Mouse (Mus musculus) left cerebral cortex, adult 8-10 months (tissue): ENCODE data around the gene Scn11a. TPM values are rescaled to one million over a fixed set of nuclear protein-coding genes. Genes with fewer than 3 reads are reported as not detected.

Experiments used
- DNase-seq, 2 experiments: peaks; one replicate each; pipeline ENCODE4 v3.0.0; 2022; ENCODE audit warnings: low spot score in 2 of 2
- total RNA-seq, 4 experiments: library from RNA; stranded (reverse); gene quantifications; 2 replicates each; pipeline ENCODE4 v1.2.4; 2022

Scn11a gene
- total RNA-seq, 4 experiments from 2014 or later = 0.15 to 0.27 (median 0.16) TPM

DNA sequence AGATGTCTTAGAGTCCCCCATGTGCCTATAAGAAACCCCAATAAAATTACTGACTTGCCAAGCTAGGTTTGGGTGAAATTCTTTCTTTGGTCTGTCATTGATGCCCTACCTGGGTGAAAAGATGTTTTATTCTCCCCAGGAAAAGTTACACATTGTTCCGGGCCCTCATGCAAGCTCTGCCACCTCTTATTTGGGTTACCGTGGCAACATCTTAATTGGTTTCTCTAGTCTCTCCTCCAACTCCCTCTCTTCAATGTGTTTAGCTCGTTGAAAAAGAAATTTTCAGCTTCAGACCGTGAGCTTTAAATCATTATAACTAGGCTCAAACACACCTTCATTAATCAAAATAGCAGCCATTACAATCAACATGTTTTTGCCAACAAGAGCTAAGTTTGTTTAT is 28.5 kb downstream of the Scn11a start:
- DNase-seq = no peak

DNA sequence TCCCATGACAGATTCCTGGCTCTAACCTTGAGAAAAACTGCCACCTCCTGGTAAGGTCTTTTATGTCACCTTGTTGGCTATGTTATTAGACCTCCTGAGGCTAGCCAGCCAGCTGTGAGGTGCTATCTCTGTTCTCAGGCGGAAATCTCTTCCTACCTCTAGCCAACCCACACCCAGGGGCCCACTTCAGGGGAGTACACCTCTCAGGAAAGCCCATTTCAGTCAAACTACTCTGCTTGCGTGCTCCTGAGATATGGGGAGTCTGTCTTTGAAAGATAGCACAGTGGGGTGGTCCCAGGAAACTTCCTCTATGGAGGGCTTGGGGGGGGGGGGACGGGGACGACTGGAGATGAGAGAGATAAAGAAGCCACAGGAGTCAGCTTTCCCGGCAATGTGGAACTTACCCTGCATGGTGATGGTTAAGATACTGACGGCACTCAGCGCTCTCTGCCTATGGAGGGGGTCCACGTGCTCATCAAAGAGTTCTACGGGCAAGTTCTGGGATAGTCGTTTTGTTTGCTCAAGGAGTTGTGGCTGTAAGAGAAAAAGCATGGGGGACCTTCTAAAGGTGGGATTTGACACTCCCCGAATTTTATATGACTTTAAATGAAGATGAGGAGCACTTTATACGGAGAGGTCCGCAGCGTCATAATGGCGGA is 29.9 kb downstream of the Scn11a start:
- no peak for DNase-seq

DNA sequence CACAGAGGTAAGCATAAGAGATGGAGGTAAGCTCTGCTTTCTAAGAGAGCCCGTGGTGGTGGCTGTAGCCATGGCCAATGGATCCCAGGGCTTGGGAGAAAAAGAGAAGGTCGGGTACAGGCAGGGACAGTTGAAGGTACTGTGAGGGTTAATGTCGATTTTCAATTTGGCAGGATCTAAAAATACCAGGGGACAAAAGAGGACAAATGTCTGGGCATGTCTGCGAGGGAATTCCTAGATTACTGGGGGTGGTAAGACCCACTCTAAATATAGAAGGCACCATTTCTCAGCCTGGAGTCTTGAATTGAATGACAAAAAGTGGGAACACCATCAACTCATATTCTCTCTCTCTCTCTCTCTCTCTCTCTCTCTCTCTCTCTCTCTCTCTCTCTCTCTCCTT is 30.8 kb downstream of the Scn11a start:
- no peak for DNase-seq

DNA sequence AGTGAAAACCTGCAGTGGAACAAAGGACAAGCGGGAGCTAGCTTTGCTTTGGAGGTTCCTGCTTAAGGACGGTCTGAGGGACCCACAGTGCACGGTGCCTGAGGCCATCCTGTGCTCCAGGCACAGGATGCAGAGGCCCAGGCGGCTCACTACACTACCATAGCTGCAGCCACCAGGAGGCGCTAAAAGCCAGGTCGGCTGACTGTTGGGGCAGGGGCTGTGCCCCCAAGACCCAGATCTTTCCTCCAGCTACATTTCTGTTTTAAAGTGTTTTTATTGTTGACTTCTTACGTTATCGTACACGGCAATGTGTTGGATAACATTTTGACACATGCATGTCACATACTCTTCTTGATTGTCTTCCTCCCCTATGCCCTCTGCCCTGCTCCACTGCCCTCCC is 32.8 kb downstream of the Scn11a start:
- DNase-seq = no peak

DNA sequence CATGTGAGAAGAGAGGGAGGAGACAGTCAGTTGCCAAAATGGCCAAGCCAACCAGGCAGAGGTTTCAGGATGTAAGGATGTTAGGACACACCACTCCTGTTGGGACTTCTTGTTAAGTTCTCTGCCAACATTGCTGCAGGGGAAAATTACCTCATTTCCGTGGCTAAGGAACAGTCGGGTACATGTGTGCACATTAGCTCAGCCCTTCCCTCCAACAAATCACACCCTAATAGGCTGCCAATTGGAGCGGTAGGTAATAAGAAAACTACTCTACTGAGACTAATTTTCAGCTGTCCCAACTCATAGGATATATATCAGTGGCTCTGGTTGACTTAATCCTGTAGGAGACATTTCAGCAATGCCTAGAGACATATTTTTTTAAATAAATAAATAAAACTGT is 44.4 kb downstream of the Scn11a start:
- DNase-seq = no peak

DNA sequence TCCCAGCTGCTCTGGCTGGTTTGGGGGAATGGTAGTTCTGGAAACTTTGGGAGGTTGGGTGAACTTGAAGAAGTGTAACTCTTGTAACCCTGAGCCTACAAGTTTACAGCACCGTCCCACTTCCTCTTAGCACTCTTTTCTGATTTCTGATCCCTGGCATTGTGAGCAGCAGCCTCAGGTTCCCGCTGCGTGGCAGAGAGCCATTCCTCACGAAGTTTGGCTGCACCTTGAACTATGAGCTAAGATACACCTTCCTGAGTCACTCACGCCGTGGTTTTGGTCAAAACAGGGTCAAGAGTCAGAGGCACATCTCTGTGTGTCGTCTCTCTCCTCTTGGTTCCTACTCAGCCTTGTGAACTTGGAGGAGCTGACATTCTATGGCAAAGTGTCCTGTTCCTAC is 48.6 kb downstream of the Scn11a start:
- no peak for DNase-seq

DNA sequence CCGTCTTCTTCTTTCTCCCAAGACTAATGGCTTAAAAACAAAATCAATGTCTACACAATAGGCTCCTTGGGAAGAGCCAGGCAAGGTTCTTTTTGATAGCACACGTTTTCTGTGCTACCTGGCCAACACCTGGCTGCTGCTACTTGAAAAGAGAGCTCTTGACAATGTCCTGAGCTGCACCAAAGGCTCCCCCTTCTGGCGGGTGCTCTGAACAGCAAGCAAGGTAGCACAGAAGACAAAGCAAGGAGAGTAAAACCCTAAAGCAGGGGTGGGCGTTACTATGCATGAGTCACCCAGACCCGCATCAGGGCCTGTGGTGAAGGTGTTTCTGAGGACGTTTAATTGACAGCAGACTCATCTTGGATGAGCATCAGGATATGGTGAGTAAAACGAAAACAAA is 56.7 kb downstream of the Scn11a start:
- no peak for DNase-seq

DNA sequence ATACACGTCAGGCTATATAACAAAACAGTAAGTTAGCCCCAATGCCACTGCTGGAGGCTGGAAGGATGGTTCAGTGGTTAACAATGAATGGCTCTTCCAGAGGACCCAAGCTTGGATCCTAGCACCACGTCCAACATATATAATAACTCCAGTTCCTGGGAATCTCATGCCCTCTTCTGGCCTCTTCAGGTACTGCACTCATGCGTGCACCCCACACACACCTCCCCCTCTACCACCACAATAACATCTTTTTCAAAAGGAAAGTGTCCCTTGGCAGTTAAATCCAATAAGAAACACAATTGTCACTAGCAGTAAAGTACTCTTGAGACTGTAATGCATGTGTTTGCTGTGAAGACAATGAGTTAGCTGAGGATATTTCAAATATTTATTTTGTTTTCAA is 65.0 kb downstream of the Scn11a start:
- DNase-seq = no peak

DNA sequence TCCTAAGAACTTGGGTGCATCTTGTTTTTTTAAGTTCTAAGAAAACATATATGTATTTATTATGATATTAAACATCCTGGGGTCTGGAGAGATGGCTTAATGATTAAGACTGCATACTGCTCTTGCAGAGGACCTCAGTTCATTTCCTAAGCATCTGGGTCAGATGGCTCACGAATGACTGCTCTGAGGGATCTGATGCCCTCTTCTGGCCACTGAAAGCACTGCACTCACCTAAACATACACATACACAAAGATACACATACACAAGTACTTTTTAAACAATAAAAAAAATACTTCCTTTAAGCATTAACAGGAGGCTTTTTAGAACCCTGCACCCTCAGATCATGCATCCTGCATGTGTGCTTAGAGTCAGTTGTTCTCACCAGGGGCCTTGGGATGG is 65.8 kb downstream of the Scn11a start:
- no peak for DNase-seq

DNA sequence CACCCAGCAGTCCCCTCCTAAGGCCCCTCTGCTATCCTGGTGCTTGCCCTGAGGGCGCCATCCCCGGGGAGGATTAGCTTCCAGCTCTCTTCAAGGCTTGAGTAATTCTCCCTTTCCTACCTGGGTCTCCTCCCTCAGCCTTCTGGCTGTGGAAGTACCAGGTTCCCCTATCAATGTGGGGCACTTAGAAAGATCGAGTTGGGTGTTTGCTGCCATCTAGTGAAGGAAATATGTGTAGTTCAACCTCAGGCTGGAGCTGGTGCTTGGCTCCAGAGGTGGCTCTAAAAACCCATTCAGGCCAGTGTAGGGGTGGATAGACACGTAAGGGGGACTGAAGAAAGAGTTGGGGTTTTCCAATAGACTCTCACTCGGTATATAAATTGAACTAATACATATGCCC is 73.7 kb downstream of the Scn11a start:
- DNase-seq = no peak

DNA sequence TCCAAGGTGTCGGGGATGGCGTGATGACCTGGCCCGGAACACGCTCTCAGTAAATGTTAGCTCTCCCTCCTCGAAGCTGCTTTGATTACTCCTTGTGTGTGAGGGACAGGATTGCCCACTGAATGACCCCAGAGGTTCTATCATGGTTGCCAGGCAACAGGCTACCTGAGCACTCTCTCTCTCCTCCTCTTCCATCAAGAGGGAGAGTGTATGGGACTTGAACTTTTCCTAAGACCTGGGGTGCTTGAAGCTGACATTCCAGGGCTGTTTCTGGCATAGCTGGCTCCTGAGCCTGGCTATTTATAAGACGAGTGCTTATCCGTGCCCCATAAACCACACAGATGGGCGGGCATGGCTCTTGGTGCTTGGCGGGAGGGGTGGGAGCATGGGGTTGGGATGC is 76.1 kb downstream of the Scn11a start:
- DNase-seq = no peak

DNA sequence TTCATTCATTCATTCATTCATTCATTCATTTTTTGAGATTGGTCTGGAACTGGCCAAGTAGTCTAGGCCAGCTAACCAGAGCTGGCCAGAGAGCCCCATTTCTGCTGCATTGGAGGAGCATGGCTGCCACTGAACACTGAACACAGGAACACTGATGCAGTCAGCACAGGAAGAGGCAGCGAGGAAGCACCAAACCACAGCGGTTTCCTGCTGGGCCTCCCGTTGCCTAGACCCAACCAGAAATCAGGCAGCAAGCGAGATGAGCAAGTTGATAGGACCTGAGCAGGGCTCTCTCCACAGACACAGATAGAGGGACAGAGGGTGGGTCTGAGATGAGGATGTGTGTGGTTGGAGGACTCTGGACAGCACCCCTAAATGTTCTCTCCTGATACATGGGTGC is 81.4 kb downstream of the Scn11a start:
- no peak for DNase-seq

DNA sequence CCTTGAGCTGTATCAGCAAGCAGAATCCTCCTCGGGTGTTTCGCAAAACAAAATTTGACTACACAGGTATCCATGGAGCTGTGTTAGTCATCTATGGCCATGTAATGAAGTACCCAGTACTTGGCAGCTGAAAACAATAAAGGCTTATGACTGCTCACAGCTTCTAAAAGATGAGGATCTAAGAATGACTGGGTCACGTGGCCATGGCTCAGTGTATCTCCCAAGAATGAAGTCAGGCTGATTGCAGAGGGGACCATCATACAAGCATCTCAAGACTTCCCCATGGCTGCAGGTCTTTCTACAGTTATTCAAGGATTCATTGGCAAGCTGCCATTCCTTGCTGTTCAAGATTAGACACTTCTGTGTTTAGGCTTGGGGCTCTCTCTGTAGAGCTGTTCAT is 81.9 kb downstream of the Scn11a start:
- no peak for DNase-seq

DNA sequence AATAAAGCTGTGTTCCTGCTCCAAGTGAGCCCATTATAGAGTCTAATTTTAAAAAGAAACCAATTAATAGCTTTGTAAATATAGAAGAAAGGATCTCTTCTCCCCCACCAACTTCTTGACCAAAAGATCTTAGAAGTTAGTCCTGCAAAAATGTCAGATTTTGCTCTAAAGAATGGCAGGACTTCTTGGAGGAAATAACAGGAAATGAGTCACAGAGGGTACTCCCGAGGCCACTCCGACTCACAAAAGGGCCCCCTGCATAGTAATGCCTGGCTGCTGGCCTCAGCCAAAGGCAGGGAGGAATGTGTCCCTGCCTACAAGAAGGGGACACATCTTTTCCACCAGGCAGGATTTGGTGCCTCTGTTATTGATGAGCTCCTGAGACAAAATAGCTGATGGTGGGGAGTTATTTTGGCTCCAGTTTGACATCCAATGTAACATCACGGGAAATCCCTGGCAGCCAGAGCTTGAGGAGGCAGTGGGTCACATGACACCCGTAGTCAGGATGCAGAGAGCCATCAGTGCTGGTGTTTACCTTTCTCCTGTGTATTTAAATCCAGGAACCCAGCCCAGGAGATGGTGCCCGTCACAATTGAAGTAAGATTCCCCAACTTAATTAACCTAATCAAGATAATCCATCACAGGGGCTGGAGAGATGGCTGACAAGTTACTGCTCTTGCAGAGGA is 84.0 kb downstream of the Scn11a start:
- no peak for DNase-seq

DNA sequence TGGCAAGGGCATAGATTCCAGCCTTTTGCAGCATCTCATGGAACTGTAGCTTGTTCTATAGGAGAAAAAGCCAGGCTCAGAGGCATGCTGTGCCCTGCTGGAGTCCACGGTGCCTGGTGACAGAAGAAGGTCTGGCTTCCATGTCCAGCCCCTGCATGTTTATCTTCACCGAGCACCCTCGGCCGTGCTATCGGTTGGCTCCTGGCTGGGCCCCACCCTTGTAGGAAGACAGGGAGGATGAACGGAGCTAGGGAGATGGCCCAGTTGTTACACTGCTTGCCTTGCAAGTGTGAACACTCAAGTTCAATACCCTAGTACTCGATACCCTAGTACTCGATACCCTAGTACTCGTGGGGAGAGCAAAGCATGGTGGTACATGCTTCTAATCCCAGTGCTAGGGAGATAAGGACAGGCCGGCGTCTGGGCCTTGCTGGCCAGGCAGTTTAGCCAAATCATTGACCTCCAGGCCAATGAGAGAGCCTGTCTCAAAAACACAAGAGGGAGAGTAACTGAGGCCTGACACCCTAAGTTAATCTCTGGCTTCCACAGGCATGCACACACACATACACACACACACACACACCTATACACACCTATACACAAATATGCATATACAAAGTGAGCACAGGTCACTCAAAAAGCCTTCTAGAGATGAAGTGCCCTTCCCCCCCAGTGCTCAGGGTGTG is 96.7 kb downstream of the Scn11a start:
- no peak for DNase-seq

DNA sequence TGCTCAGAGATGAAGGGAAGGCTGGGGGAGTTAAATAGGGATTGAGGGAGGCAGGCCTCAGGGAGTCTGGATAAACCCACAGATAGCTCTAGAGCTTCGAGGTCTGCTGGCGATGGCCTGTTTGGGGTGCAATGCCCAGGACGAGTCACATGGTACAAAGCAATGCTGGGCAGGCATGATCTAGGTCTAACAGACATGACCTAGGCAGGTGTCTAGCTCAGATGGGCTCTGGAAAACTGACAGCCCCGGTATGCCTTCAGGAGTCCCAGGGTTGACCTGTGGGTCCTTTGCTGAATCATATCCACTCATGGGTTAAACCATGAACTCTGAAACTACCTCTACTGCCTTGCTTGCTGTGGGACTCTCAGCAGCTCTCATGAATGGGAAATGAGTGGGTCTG is 98.3 kb downstream of the Scn11a start:
- DNase-seq = no peak

DNA sequence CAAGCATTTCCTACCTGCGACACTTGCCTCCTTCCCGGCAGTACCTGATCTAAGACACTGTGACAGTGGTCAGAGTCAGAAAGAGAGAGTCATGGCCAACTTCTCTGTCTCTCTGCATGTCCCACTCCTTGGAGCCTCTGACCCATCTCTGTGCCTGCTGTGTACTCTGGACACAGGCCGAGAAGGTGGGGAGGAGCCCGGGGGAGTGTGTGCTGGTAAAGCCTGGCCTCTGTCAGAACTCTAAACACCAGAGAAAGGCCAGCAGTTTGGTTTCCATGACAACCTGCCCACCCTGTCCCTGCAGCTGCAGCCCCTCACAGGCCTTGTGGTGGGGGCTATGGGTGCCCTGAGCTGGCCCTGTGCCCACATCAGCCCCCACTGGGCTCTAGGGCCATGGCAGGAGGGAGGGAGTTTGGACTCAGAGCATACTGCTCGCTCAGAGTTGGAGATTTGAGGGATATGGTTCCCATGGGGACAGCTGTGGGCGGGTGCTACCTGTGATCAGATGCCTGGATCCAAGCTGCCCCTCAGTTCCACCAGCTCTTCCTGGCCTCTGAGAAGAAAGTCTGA is 99.9 kb downstream of the Scn11a start:
- peak in 1 of 2 experiments; percentile 11 for DNase-seq

DNA sequence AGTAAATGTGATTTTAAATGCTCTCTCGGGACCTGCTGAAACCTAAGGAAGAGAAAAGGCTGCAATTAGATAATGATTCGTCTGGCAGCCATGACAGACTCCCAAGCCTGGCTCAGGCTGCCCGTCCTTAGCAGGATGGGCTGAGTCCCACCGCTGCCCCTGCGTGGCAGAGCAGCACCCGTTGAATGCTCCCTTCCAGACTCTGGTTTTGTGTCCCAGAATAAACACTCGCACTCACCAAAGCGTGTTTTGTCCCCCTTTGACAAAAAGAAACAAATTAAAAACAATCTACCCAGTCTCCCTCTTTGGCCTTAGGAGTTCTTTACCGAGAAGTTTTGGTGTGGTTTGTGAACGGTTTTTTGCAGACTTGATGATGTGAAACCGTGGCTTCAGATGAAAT is 106.0 kb downstream of the Scn11a start, which contains the start of gene Scn10a:
Gene Scn10a, minus strand, starts transcription at position 101 of the 400 bp plus-strand sequence.
- DNase-seq = no peak

DNA sequence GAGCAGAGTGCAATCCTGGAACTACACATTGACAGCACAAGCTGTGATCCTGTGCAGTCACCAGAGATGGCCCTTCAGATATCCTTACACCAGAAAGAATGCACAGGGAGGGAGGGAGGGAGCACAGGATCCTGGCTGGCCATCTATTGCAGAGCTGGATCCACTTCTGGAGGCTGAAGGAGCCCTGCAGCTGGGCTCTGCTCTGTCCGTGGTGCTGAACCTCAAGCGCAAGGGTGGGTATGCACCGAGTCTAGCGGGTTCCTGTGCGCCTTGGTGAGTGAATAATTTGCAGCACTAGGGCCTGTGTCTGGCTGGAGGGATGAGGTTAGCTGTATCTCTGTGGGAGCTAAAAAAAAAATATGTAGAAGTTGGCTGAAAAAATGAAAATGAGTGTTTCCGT is 118.6 kb downstream of the Scn11a start:
- DNase-seq = no peak
